Mouse (Mus musculus) liver, embryonic 11.5 days (tissue): Measurements from ENCODE around the gene Tmprss4. TPM values are rescaled to one million over a fixed set of nuclear protein-coding genes. Genes with fewer than 3 reads are reported as not detected.

ENCODE experiments used
- ATAC-seq: fragments of 200-750 bp; cut with Nextera tagmentation; replicated peaks from 2 replicates; pipeline ENCODE4 v1.8.0; 2017; ENCODE audit warnings: moderate number of reproducible peaks, mild to moderate bottlenecking, moderate TSS enrichment, moderate library complexity; ENCODE audit not compliant: low FRiP score
- DNase-seq: peaks from one replicate; pipeline ENCODE4 v3.0.0-alpha.2; 2017; ENCODE audit warnings: low spot score
- H3K27ac ChIP-seq: fragments of 300-500 bp; sonication (generic); 2 replicates; pipeline ENCODE4 v1.5.1; 2014; ENCODE audit warnings: mild to moderate bottlenecking, low read depth, low read length, control low read depth
- H3K27me3 ChIP-seq: fragments of 300-500 bp; sonication (generic); replicated peaks from 2 replicates; pipeline ENCODE4 v1.6.1; 2014; ENCODE audit warnings: low read length, mixed read lengths; ENCODE audit not compliant: control insufficient read depth, insufficient read depth
- H3K36me3 ChIP-seq: fragments of 300-500 bp; sonication (generic); 2 replicates; pipeline ENCODE4 v1.6.1; 2014; ENCODE audit warnings: mild to moderate bottlenecking, low read length, moderate library complexity, mixed read lengths; ENCODE audit not compliant: control insufficient read depth, insufficient read depth
- H3K4me1 ChIP-seq: fragments of 300-500 bp; sonication (generic); replicated peaks from 2 replicates; pipeline ENCODE4 v1.6.1; 2014; ENCODE audit warnings: low read length, mixed read lengths; ENCODE audit not compliant: control insufficient read depth, insufficient read depth
- H3K4me2 ChIP-seq: fragments of 300-500 bp; sonication (generic); 2 replicates; pipeline ENCODE4 v1.6.1; 2014; ENCODE audit warnings: mild to moderate bottlenecking, control low read depth, moderate library complexity
- H3K4me3 ChIP-seq: fragments of 300-500 bp; sonication (generic); 2 replicates; pipeline ENCODE4 v1.5.1; 2014; ENCODE audit warnings: low read depth, low read length, control low read depth
- H3K9ac ChIP-seq: fragments of 300-500 bp; sonication (generic); 2 replicates; pipeline ENCODE4 v1.6.1; 2014; ENCODE audit warnings: low read depth, low read length, control low read depth
- H3K9me3 ChIP-seq: fragments of 300-500 bp; sonication (generic); 2 replicates; pipeline ENCODE4 v1.6.1; 2016; ENCODE audit warnings: low read length, inconsistent platforms, mixed read lengths; ENCODE audit not compliant: control insufficient read depth
- WGBS: fragments of 180-500 bp; shearing (Covaris S2); extraction: QIAGEN DNeasy Blood & Tissue Kit; methylation state at CpG from one replicate; pipeline ENCODE4 v1.1.7; 2014; 5-methylcytosine and 5-hydroxymethylcytosine counted together
- polyA plus RNA-seq: library from polyadenylated mRNA; unstranded; fragments of >200 nt; fragmentation: Nextera tagmentation; extraction: Ambion mirVana; gene quantifications from 2 replicates; pipeline ENCODE4 v1.2.1, GENCODE M21; 2014

Gene Tmprss4
- polyA plus RNA-seq, result 0.17 TPM in 1 of 2 replicates, not detected in the other

GRCm38 (mm10) chr9:45203797-45204410 lies at the start of gene Tmprss4:
Tmprss4 (minus strand) TSS chr9:45204092.
- no peak for DNase-seq
- WGBS, result 81% methylated on average over 8 of the region's 8 CpGs

DNA sequence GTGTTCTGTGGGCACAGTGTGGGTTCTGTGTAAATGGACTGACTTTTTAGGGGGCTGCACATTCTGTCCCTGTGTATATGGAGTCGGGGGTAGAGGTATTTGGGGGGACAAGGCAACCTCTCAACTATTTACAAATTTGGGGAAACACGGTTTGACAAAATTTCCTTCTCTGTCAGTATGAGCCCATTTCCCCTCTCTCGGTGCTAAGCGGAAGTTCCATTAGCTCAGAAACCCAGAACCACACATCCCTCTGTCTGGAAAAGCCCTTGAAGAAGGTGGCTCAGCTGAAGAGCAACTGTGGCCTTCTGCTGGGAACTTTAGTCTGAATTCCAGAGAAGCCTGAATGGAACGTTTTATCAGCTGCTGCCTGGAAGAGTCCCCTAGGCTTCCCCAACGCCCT lies 48.5 kb upstream of the Tmprss4 start:
- 55% methylated on average over 6 of the region's 6 CpGs for WGBS
- H3K36me3 ChIP-seq, result no peaks in the 10 kb centered on the region
- no peak for ATAC-seq

More at GRCm38 (mm10) chr9:45203797-45204410, at the start of gene Tmprss4:
- H3K27me3 ChIP-seq, result no peaks in the 10 kb centered on the region
- H3K9me3 ChIP-seq, result no peaks in the 10 kb centered on the region
- no peak within 1 kb of the TSS for H3K9ac ChIP-seq
- 0 out of 2 replicates have a peak, but pooled peaks cover 3% of the 10 kb centered on the region for H3K4me1 ChIP-seq
- H3K4me2 ChIP-seq, result no peak within 1 kb of the TSS
- H3K36me3 ChIP-seq, result no peaks in the 10 kb centered on the region
- no peak within 1 kb of the TSS for H3K4me3 ChIP-seq
- H3K27ac ChIP-seq, result no peak within 1 kb of the TSS
- no peak for ATAC-seq

GRCm38 (mm10) chr9:45251990-45252389 lies 48.1 kb upstream of the Tmprss4 start:
- Histone ChIP-seq H3K27ac (no peak overlapping the region), H3K4me2 (no peak overlapping the region)
- 35% methylated on average over 4 of the region's 4 CpGs for WGBS

More for the DNA sequence above, 48.5 kb upstream of the Tmprss4 start:
- Histone ChIP-seq H3K4me3 (no peak overlapping the region), H3K27ac (no peak overlapping the region), H3K9ac (no peak overlapping the region), H3K27me3 (0 out of 2 replicates have a peak, but pooled peaks cover 2% of the 10 kb centered on the region), H3K4me1 (peaks cover 6% of the 10 kb centered on the region), H3K9me3 (no peaks in the 10 kb centered on the region), H3K4me2 (no peak overlapping the region)
- DNase-seq, result no peak

DNA sequence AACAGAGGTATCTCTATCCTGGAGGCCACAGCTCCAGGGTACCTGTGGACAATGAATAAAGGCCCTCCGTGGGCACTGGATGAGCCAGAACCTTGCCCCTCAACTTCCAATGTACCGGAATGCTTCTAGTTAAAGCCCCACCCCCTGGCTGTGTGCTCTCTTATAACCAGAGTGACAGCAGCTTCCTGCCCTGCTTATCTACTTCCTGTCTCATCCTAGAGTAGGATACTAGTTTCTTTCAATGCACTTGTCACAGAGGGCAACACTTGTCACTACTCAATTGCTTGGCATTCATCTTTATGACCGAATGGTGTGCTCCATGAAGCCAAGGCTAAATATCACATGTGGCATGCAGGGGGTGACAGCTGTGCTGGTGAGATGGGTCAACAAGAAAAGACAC lies 47.4 kb upstream of the Tmprss4 start:
- H3K27ac ChIP-seq, result no peak overlapping the region
- ATAC-seq (peak; percentile 43; the same call in 1 of the 2 replicates), DNase-seq (no peak)
- H3K4me3 ChIP-seq, result no peak overlapping the region
- H3K4me1 ChIP-seq, result peaks cover 6% of the 10 kb centered on the region
- H3K36me3 ChIP-seq, result no peaks in the 10 kb centered on the region
- H3K27me3 ChIP-seq, result 0 out of 2 replicates have a peak, but pooled peaks cover 2% of the 10 kb centered on the region
- no peaks in the 10 kb centered on the region for H3K9me3 ChIP-seq
- 31% methylated on average over 3 of the region's 3 CpGs for WGBS
- no peak overlapping the region for H3K4me2 ChIP-seq
- no peak overlapping the region for H3K9ac ChIP-seq

More at GRCm38 (mm10) chr9:45251990-45252389, 48.1 kb upstream of the Tmprss4 start:
- no peak for ATAC-seq
- peaks cover 6% of the 10 kb centered on the region for H3K4me1 ChIP-seq
- H3K36me3 ChIP-seq, result no peaks in the 10 kb centered on the region
- H3K9me3 ChIP-seq, result no peaks in the 10 kb centered on the region
- H3K27me3 ChIP-seq, result 0 out of 2 replicates have a peak, but pooled peaks cover 2% of the 10 kb centered on the region
- no peak overlapping the region for H3K4me3 ChIP-seq
- no peak overlapping the region for H3K9ac ChIP-seq
- DNase-seq, result no peak

DNA sequence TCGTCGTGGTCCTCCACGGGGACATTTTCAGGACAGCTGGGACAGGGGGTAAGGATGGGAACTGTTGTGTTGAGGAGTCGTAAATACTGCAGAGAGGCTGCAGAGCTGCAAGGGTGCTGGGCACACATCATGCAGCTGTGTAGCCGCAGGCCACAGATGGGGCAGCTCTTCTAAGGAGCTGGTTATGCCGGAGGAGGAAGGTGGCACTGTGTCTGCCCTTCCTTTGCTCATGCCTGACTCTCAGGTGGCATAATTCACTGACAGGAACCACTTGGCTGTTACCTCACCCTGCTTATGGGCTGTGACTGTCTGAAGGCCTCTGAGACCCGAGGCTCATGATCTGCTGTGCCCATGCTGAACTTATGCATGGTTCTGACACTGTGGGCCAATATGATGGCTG lies 46.4 kb upstream of the Tmprss4 start:
- H3K4me2 ChIP-seq, result no peak overlapping the region
- H3K9me3 ChIP-seq, result no peaks in the 10 kb centered on the region
- DNase-seq (no peak), ATAC-seq (no peak)
- H3K27ac ChIP-seq, result no peak overlapping the region
- H3K9ac ChIP-seq, result no peak overlapping the region
- no peaks in the 10 kb centered on the region for H3K36me3 ChIP-seq
- WGBS, result 83% methylated on average over 7 of the region's 7 CpGs
- H3K4me3 ChIP-seq, result no peak overlapping the region
- 0 out of 2 replicates have a peak, but pooled peaks cover 2% of the 10 kb centered on the region for H3K27me3 ChIP-seq
- H3K4me1 ChIP-seq, result peaks cover 6% of the 10 kb centered on the region

DNA sequence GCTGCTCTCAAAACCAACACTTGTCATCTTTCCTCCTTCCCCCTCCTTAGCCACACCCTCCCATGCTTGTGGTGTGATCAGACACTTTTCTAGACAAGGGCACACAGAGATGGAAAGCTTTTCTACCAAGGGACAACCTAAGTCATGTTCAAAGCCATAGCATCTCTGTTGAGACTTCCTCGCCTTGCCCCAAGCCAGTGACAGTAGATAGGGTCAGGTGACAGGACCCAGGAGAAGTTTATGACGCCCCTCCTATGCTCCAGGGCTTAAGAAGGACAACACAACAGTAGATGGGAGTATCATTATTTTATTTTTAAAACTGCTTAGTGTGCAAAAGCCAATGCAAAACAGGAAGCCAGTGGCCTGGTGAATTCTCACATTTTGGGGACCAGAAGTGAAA lies 43.6 kb upstream of the Tmprss4 start:
- WGBS, result 53% methylated on average over 2 of the region's 2 CpGs
- H3K4me2 ChIP-seq, result no peak overlapping the region
- no peaks in the 10 kb centered on the region for H3K36me3 ChIP-seq
- no peak for ATAC-seq
- no peaks in the 10 kb centered on the region for H3K27me3 ChIP-seq
- H3K9me3 ChIP-seq, result no peaks in the 10 kb centered on the region
- H3K4me1 ChIP-seq, result peaks cover 6% of the 10 kb centered on the region
- no peak for DNase-seq
- H3K27ac ChIP-seq, result no peak overlapping the region
- H3K9ac ChIP-seq, result no peak overlapping the region
- no peak overlapping the region for H3K4me3 ChIP-seq

DNA sequence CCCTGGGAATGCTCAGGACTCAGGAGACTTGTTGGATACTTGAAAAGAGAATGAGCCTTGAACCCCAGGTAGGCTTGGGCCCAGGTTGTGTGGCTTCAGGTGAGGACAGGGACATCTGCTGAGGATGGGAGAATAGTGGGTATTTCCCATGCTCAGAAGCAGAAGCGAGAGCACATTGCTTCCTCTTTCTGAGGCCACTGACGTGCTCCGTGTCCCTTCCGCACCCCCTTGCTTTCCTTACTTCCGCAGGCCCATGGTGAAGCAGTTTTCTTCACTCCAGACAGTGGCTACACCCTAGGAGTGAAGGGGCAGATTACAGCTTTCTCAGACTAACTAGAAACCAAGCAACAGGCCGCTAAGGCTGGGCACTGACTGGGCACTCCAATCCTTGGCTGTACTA lies 42.2 kb upstream of the Tmprss4 start:
- H3K9me3 ChIP-seq, result no peaks in the 10 kb centered on the region
- 0 out of 2 replicates have a peak, but pooled peaks cover 1% of the 10 kb centered on the region for H3K4me1 ChIP-seq
- no peak overlapping the region for H3K4me3 ChIP-seq
- H3K9ac ChIP-seq, result no peak overlapping the region
- peak overlapping the region; percentile 28; the same call in 1 of the 2 replicates for H3K27ac ChIP-seq
- H3K4me2 ChIP-seq, result no peak overlapping the region
- H3K27me3 ChIP-seq, result no peaks in the 10 kb centered on the region
- 64% methylated on average over 6 of the region's 6 CpGs for WGBS
- no peaks in the 10 kb centered on the region for H3K36me3 ChIP-seq
- DNase-seq, result no peak
- no peak for ATAC-seq

GRCm38 (mm10) chr9:45245432-45245831 lies 41.5 kb upstream of the Tmprss4 start:
- no peaks in the 10 kb centered on the region for H3K4me1 ChIP-seq
- H3K36me3 ChIP-seq, result no peaks in the 10 kb centered on the region
- no peaks in the 10 kb centered on the region for H3K9me3 ChIP-seq
- no peak for ATAC-seq
- no peak overlapping the region for H3K27ac ChIP-seq
- 0 out of 2 replicates have a peak, but pooled peaks cover 3% of the 10 kb centered on the region for H3K27me3 ChIP-seq
- H3K4me2 ChIP-seq, result no peak overlapping the region
- no peak overlapping the region for H3K9ac ChIP-seq
- DNase-seq, result no peak
- H3K4me3 ChIP-seq, result no peak overlapping the region
- WGBS, result 70% methylated on average over 1 of the region's 1 CpGs

- H3K9ac ChIP-seq, result no peak overlapping the region
- H3K4me3 ChIP-seq, result no peak overlapping the region
- no peak overlapping the region for H3K4me2 ChIP-seq
- H3K4me1 ChIP-seq, result no peaks in the 10 kb centered on the region
- WGBS, result 65% methylated on average over 5 of the region's 5 CpGs
- no peak for DNase-seq
- H3K27ac ChIP-seq, result no peak overlapping the region
- no peaks in the 10 kb centered on the region for H3K9me3 ChIP-seq
- no peaks in the 10 kb centered on the region for H3K36me3 ChIP-seq
- 0 out of 2 replicates have a peak, but pooled peaks cover 3% of the 10 kb centered on the region for H3K27me3 ChIP-seq
- ATAC-seq, result no peak
These were observed 37.5 kb upstream of the Tmprss4 start for GRCm38 (mm10) chr9:45241397-45241796.
